Mouse (Mus musculus): ENCODE measurements around the gene Trim10.

Gene Trim10

DNA sequence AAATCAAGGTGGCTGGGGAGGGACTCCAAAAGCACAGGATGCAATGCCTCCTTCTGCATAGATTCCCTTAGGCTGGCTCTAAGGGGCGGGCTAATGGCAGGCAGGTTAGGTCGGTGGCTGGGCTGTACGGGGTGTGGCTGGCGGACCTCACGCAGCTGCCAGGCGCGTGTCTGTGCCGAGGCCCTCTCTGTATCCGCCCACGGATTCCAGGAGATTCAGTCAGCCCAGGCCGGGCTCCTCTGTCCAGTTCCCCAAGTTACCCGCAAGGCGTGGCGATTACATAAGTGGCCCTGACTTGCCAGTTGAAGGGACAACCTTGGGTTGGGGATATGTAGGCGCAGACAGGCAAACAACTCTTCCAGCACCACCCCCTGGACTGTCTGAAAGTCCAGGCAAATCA is 50.9 kb downstream of the Trim10 start:
- CTCF ChIA-PET = interaction anchor here in 3 of 4 experiments (0.7 to 1.5 kb wide), 5 partner anchors 97 to 283 kb away, joined by 3 to 6 read pairs (median 3); no protein-coding TSS in a partner anchor

DNA sequence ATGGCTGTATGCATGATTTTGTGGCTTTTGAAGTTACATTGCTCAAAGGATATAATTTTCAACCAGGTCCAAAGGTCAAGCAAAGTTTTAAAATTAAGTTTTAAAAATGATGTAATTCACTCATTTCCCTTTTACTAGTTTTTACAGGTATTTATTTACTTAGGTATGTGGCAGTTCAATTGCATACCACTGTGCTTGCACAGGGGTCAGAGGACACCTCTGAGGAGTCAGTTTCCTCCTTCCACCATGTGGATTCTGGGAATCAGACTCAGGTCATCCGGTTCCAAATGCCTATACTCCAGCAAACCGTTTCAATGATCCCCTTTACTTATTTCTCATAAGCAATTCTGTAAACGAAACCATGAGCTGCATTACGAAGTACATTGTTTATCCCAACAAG is 53.3 kb downstream of the Trim10 start:
- POLR2A ChIA-PET = interaction anchor here (0.8 to 3.5 kb wide), 44 partner anchors 8 to 275 kb away, joined by 3 to 19 read pairs (median 5); partner anchors contain the start of genes 2410137M14Rik (in 2 of the 4), Trim26 (in 2 of the 4), Gabbr1 (in 1 of the 4) and Rnf39 (in 1 of the 4)

More for the DNA sequence above, 50.9 kb downstream of the Trim10 start:
- POLR2A ChIA-PET = interaction anchor here (0.5 to 2.8 kb wide), 17 partner anchors 10 to 130 kb away, joined by 3 to 10 read pairs (median 4); no protein-coding TSS in a partner anchor

DNA sequence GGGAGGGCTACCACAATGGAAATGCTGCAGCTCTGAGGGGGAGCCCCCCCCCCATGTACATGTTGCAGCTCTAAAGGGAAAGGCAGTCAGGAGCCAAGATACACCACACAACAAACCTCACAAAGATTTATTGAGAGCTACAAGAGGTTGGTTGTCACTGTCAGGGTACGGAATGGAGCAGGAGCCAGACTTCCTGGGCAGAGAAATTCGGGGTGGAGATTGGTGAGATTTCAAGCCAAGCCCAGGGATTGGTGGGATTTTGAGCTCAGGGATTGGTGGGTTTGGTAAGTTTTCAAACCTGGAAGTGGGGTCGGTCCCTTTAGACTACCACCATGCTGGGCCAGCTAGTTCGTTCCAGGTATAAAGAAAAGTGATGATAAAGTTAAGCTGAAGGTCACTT is 54.1 kb downstream of the Trim10 start:
- ChIA-PET POLR2A (interaction anchor here (0.6 to 3.5 kb wide), 65 partner anchors 8 to 930 kb away, joined by 3 to 19 read pairs (median 4); partner anchors contain the start of genes 2410137M14Rik (in 2 of the 4), Trim26 (in 2 of the 4), Znrd1 (in 2 of the 4) and Gabbr1 (in 1 of the 4)), CTCF (interaction anchor here (0.6 to 2.0 kb wide), 16 partner anchors 9 to 280 kb away, joined by 3 to 31 read pairs (median 5); partner anchors contain the start of gene Trim26 (in 1 of the 4))

More for the DNA sequence above, 53.3 kb downstream of the Trim10 start:
- CTCF ChIA-PET = interaction anchor here in 3 of 4 experiments (0.5 to 2.0 kb wide), 10 partner anchors 8 to 281 kb away, joined by 3 to 31 read pairs (median 6); no protein-coding TSS in a partner anchor
